Mouse (Mus musculus): ENCODE results near the gene Gdpd5.

DNA sequence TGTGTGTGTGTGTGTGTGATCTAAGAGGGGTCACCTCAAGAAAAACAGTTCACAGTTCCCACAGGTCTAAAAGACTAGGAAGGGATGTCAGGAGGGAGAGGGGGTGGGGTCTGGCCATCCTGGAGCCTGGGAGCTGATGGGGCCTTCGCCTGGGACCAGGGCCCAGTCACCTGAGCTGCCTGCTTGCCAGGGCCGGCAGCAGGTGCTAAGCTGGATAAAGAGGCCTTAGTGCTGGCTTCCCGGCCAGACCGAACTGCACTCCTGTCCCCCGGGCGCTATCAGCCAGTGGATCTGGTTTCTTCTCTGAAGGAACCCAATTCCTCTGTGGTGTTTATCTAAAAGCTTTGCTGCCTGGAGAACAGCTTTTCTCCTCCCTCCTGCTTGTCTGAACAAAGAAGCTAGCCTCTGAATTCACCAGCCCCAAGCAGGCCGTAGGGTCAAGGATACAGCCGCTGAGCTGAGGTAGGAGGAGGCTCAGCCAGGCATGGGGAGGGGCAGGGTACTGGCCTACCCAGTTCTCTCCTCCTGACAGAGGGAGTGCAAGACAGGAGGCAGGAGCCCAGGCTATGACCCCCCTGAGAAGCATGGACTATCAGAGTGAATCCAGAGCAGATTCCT lies 43.4 kb downstream of the Gdpd5 start:
- TF ChIP-seq CTCF (IDR thresholded peaks at IDR 0.05; ENCODE audit: extremely low read depth, insufficient read length, insufficient replicate concordance, low read depth, low read length) (no peak), POLR2A (IDR thresholded peaks at IDR 0.05; ENCODE audit: low read depth, low read length) (no peak)
